Mouse (Mus musculus) monocyte, adult 5-6 weeks (primary cell): ENCODE results near the gene Gng8. TPM values are rescaled to one million over a fixed set of nuclear protein-coding genes. Genes with fewer than 3 reads are reported as not detected.

Experiments used
- ATAC-seq: fragments of 153-309, 156-312 bp; replicated peaks from 2 replicates; pipeline ENCODE4 v1.8.0; 2017; ENCODE audit warnings: mild to moderate bottlenecking; ENCODE audit not compliant: low TSS enrichment, insufficient number of reproducible peaks, severe bottlenecking, poor library complexity, low FRiP score
- total RNA-seq: library from RNA; stranded (forward); fragments of 200-1000, 200-491, 200-594 nt; gene quantifications from 3 replicates; pipeline ENCODE4 v1.2.3, GENCODE M21; 2017

Gng8 gene
- total RNA-seq: not detected in 3 replicates

DNA sequence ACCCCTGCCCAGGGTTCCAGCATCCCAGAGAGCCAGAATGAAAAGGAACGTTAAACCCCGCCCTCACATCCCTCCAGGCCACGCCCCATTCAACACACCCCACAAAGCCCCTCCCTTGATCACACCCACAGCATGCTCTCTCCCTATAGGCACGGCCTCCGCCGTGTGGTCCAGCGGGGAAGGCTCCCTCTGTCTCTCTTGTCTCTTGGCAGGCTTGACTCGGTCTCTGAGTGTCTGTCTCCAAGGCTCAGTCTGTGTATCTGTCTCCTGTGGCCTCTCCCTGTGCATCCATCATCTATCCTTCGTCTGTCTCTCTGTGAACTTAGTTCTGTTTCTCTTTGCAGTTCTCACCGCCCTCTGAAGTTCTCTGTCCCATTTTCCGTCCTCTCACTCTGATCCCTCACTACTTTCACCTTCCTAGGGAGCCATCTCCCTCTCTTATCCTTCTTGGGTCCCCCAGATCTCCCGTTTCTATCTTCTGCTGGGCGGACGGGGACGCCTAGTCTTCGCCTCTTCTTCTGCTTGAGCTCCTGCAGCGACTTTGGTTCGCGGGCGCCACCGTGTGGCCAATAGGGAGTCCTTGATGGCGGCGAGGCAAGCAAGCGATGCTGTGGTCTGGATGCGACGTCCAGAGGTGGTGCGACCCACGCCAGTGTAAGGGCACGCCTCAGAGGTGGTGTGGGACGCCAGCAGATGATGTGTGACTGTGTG is at the start of gene Gng8:
Gng8 (plus strand) TSS at position 146 of the 711 bp plus-strand sequence.
- ATAC-seq: peak; percentile 80

DNA sequence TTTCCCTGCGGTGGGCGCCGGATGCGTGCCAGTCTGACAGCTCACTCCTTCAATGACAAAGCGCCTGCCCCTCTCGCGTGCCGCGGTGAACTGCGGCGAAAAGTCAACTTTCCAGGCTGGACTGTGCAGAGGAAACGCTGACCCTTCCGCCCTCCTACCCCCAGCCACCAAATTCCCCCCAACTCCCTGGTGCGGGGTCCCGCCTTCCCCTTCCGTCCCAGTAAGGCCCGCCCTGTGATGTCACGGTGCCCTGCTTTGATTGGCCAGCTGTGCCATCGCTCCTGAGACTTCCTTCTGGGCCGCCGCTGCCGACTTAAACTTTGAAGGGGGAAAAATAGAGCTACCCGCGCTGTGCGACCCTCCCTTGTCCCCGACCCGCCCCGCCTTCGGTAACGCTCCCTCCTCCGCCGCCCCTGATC is 48.9 kb upstream of the Gng8 start, which contains the start of gene Prkd2:
Prkd2 (plus strand) TSS at position 258 of the 419 bp plus-strand sequence.
- peak; percentile 82 for ATAC-seq

DNA sequence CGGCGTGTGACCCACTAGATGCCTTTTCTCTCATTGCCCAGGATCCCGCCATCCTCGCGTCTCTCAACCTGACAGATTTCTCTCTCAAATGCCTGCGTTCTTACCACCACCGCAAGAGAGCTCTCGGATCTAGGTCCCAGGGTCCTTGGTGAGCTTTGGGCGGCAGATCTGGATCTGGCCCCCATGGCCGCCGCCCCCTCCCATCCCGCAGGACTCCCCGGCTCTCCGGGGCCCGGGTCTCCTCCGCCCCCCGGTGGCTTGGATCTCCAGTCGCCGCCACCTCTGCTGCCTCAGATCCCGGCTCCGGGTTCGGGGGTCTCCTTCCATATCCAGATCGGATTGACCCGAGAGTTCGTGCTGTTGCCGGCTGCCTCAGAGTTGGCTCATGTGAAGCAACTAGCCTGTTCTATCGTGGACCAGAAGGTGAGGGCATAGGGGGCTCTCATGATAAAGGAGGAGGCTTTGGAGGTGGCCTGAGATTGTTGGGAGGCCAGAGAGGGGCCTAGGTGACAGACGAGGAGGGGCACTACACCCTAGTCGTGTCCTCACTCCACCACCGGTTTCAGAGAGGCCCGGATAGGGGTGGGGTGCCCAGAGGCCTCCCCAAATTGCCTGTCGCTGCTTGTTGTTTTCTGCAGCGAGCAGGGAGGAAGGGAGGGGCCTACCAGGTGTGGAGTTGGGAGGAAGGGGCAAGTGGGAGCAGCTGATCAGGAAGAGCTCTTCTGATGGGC is 48.0 kb upstream of the Gng8 start:
- no peak for ATAC-seq

DNA sequence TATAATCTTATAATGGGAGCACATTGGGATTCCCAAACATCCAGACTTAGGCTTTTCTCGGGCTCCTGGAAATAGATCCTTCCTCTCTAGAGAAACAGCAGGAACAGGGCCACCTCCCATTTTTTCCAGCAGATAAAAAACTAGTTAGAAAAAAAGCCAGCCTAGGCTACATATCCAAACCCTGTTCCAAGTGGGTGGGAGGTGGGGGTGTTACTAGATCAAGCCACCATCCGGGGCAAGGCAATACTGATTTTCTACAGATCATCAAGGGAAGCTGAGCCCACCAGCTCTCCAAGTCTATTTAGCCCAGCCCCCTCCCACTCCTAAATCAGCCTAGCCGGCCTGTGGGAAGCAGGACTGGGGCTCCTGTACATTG is 46.9 kb upstream of the Gng8 start:
- no peak for ATAC-seq

DNA sequence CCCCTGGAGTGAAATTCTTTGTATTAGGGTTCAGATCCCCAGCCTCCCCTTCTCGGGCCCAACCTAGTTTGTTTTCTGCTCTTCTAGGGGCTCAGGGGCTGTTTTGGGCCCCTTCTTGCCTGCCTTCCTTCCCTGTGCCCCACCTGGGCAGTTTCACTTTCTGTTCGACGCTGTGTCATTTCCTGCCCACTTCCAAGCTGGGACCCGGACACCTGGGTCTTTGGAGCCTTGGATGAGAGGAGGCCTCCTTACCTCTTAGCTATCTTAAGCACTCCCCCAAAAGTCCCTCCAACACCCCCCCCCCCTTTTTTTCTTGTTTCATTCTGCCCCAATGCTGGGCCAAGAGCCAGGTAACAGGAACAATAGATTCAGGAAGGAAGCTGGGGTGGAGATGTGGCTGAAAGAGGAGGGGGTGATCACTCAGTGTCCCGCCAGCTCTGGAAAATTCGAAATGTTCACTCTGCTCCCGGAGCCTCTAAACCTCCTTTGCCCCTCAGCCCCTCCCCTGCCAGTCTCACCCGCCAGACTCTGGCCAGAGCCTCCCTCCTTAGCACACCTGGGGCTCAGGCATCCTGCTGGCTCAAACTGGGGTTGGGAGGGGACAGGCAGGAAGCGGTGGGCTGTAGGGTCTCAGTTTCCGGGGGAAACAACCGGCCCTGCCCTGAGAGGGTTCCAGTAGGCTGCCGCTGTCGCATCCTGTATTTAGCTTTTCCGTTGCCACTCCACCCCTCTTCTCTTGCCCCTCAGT is 46.3 kb upstream of the Gng8 start:
- ATAC-seq: no peak

DNA sequence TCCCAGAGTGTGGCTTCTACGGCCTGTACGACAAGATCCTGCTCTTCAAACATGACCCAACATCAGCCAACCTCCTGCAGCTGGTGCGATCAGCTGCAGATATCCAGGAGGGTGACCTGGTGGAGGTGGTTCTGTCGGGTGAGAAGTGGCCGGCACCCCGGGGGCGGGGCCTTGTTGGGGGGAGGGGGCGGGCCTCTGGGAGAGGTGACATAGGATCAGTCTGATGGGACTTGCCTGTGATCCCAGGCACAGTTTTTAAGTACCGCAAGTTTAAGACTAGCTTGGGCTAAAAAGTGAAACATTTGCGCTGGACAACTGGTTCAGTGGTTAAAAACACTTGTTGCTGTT is 45.8 kb upstream of the Gng8 start:
- no peak for ATAC-seq

DNA sequence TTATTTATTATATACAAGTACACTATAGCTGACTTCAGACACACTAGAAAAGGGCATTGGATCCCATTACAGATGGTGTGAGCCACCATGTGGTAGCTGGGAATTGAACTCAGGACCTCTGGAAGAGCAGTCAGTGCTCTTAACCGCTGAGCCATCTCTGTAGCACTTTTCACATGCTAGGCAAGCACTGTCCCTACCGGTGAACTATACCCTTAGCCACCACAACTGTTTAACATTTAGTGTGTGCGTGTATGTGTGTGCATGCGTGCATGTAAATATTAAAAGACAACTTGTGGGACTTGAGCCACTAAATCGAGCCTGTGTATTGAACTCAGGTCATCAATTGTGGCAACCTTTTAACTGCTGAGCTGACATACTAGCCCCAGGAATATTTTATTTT is 44.8 kb upstream of the Gng8 start:
- no peak for ATAC-seq

DNA sequence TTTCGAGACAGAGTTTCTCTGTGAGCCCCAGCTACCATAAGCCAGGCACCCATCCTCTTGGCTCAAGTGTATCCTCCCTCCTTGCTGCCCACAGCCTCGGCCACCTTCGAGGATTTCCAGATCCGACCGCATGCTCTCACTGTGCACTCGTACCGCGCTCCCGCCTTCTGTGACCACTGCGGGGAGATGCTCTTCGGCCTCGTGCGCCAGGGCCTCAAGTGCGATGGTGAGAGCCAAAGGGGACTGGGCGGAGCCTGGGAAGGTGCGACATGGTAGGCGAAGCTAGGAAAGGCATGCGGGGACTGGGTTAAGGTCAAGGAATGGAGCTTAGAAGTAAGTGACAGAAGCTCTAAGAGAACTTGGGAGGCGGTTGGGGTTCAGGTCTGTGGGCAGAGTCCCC is 44.1 kb upstream of the Gng8 start:
- no peak for ATAC-seq

DNA sequence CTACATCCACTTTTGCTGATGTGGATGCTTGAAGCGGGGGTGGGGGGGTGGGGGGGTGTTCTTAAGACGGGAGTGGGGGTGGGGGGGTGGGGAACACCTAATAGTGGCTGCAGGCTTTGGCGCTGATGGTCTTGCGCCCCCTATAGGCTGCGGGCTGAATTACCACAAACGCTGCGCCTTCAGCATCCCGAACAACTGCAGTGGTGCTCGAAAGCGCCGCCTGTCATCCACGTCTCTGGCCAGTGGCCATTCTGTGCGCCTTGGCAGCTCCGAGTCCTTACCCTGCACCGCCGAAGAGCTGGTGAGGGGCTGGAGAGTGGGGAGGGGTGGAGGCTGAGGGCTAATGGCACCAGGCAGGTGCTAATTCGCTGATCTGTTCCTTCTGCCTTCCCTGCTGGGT is 43.0 kb upstream of the Gng8 start:
- no peak for ATAC-seq

DNA sequence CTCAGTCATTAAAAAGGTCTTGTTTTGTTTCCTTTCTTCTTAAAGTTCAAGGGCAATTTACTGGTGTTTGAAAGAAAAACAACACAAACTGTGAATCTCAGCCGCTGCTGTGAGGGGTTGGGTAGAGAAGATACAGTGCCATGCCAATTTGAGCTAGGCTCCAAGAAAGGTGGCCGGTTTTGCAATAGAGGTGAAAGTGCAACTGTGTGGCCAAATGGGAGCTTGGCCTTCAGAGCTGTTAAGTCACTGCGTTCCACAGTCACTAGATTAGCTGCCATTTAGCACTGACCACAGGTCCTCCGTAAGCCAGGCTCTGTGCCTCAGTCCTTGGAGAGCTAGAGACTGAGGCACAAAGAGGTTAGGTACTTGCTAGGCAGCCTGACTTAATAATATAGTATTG is 40.0 kb upstream of the Gng8 start:
- ATAC-seq: no peak

DNA sequence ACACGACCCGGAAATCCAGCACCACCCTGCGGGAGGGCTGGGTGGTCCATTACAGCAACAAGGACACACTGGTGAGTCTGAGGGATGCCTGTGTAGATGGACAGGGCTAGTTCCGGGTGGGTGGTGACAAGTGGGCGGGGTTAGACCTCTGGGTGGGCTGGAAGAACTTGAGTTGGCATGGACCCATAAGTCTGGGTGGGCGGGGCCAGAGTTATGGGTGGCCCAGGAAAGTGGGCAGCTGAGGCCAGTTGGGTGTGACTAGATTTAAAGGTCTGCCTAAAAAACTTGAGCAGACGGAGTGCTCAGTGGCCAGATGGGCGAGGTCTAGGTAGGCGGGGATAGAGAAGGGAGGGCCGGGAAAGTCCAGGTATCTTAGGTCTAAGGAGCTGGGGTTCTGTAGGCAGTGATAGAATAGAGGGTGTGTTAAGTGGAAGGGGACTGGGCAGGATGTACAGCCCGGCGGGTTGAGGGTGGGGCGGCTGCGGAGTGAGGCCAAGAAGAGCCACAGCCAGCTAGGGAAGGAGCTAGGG is 38.2 kb upstream of the Gng8 start:
- ATAC-seq: no peak

DNA sequence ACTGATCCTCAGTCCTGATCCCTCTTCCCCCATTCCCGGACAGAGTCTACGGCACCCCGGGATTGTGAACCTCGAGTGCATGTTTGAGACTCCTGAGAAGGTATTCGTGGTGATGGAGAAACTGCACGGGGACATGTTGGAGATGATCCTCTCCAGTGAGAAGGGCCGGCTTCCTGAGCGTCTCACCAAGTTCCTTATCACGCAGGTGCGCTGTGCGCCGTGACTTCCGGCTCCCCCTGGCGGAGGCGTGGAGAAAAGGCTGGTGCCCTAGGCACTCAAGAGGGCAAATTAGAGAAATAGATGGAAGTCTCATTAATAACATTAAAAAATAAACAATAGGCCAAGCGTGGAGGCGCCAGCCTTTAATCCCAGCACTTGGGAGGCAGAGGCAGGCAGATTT is 33.2 kb upstream of the Gng8 start:
- 0 out of 2 replicates have a peak, but pooled peaks have one; percentile 33 for ATAC-seq

DNA sequence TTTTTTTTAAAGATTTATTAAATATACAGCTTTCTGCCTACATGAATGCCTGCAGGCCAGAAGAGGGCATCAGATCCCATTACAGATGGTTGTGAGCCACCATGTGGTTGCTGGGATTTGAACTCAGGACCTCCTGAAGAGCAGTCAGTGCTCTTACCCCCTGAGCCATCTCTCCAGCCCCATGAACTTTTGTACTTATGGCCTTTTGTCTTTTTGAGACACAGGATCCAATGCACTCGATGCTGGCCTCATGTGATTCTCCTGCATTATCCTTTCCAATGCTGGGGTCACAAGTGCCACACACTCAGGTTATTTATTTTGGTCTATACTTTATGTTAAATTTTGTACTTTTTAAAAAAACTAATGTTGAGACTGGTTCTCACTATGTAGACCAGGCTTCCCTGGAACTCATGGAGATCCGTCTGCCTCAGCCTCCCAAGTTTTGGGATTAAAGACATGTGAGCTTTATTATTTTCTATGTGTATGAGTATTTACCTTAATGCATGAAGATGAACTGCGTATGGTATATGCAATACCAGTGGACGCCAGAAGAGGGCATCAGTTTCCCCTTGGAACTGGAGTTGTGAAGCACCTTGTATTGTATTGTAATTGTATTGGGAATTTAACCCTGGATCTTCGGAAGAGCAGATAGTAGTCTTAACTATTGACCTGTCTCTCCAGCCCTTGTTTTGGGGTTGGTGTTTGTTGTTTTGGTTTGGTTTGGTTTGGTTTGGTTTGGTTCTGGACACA is 31.5 kb upstream of the Gng8 start:
- ATAC-seq: no peak; the same call in 1 of the 2 replicates

DNA sequence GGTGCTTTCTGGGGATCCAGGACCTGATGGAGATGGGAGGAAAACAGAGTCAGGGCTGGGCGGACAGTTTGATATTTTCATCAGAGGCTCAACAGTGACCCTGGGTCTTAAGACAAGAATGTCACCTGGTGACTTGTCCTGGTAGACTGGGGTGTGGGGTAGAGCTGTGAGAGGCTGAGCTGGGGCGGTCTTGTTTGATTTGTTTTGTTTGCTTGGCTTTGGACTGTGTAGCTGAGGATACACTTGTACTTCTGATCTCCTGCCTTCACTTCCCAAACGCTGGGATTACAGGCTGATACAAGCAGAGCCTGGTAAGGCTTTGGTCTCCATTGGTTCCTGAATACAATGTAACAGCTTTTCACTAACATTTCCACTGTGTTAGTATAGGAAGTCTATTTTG is 24.1 kb upstream of the Gng8 start:
- ATAC-seq: no peak

DNA sequence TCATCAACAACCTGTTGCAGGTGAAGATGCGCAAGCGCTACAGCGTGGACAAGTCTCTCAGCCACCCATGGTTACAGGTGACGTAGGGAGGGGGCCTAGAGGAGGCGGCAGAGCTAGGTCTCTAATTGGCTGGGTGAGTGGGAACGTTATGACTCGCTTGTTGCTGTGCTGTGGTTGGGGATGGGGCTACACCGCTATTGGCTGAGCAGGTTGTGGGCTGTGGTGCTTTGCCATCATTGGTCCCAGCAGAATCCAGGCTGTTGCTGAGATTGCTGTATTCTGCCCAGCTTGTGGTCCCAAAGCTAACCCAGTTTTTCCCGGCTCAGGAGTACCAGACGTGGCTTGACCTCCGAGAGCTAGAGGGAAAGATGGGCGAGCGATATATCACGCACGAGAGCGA is 22.1 kb upstream of the Gng8 start:
- no peak for ATAC-seq

DNA sequence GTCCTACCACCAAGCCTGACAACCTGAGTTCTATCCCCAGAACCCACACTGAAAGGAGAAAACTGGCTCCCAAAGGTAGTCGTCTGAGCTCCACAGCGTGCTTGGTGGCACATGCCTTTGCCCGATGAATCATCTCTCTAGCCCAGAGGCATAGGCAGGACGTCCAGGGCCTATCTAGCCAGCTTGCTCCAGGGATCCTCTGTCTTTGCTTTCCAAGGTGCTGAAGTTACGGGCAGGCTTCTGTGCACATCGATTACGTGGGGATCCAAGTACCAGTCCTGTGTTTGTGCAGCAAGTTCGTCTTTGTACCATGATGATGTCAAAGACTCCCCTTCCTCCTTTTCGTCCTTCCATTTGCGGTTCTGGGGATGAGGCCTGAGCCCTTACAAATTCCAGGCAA is 20.0 kb upstream of the Gng8 start:
- no peak for ATAC-seq

DNA sequence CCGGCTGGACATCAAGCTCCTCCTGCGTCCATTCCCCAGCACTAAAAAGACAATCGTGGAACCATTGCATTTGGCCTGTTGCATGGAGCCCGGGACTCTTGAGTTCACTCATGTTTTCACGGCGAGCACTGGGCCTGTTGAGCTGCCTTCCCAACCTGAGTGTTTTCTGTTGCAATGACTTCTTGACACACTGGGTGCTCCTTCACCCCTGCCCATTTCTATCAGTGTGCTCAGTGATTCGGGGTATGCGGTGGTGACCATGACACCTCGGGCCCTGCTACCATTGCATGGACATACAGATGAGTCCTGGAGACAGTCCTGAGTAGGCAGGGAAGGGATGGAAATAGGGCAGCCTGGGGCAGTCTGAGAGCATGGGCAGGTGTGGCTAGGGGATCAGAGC is 19.1 kb upstream of the Gng8 start:
- no peak for ATAC-seq

DNA sequence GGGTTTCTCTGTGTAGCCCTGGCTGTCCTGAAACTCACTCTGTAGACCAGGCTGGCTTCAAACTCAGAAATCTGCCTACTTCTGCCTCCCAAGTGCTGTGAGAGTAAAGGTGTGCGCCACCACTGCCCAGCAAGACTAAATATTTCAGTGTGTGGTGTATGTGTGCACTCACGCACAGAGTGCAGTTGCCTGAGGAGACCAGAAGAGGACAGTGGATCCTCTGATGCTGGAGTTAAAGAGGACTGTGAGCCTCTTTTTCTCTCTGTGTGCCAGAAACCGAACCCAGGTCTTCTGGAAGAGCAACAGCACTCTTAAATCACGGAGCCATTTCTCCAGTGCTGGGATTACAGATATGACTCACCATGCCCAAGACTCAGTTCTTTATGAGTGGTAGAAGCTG is 18.2 kb upstream of the Gng8 start:
- no peak for ATAC-seq

DNA sequence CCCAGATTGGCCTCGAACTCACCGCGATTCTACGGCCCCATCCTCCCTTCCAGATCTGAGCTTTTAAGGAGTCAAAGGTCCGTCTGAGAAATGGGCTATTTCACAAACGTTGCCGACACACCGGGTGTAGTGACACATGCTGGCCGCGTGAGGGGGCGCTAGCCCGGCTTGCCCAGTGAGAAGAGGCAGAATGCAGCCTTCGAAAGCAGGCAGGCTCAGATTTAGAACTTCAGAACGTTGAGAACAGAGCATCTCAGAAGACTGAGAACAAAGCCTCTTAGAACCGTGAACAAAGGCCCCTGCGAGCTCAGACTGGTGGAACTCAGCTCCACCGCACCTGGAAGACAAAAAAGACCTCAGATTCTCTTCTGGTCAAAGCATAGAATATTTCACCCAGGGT is 17.4 kb upstream of the Gng8 start:
- peak; percentile 73 for ATAC-seq
